Mouse (Mus musculus) mesoderm, embryonic 11.5 days (tissue): Measurements from ENCODE around the gene Slc28a1.
"Not testable (repeated sequence)": the region's sequence is repeated elsewhere in the genome, so short reads cannot be mapped to it uniquely, and the experiment has no call there.

Experiments used
- DNase-seq: peaks from one replicate; pipeline ENCODE4 v3.0.0-alpha.2; 2012; ENCODE audit warnings: low read depth, low spot score

Slc28a1 gene

GRCm38 (mm10) chr7:81124773-81125172 is 10.2 kb downstream of the Slc28a1 start:
- no peak for DNase-seq

GRCm38 (mm10) chr7:81125215-81126175 is 10.9 kb downstream of the Slc28a1 start:
- no peak for DNase-seq

- no peak for DNase-seq
These were observed 17.3 kb downstream of the Slc28a1 start for GRCm38 (mm10) chr7:81131864-81132263.

- DNase-seq, result no peak
These were observed 18.3 kb downstream of the Slc28a1 start for GRCm38 (mm10) chr7:81132851-81133279.

- DNase-seq, result no peak
These were observed 18.8 kb downstream of the Slc28a1 start for GRCm38 (mm10) chr7:81133416-81133815.

- DNase-seq, result no peak
These were observed 19.3 kb downstream of the Slc28a1 start for GRCm38 (mm10) chr7:81133941-81134340.

GRCm38 (mm10) chr7:81134614-81135067 is 20.0 kb downstream of the Slc28a1 start:
- DNase-seq, result peak; percentile 76

- no peak for DNase-seq
These were observed 22.7 kb downstream of the Slc28a1 start for GRCm38 (mm10) chr7:81137292-81137691.

- no peak for DNase-seq
These were observed 24.5 kb downstream of the Slc28a1 start for GRCm38 (mm10) chr7:81139100-81139499.

GRCm38 (mm10) chr7:81139671-81140404 is 25.2 kb downstream of the Slc28a1 start:
- DNase-seq, result no peak

- DNase-seq, result no peak
These were observed 26.9 kb downstream of the Slc28a1 start for GRCm38 (mm10) chr7:81141541-81141940.

GRCm38 (mm10) chr7:81143056-81143455 is 28.5 kb downstream of the Slc28a1 start:
- not testable (repeated sequence) for DNase-seq

GRCm38 (mm10) chr7:81149759-81150158 is 35.2 kb downstream of the Slc28a1 start:
- DNase-seq, result no peak

- no peak for DNase-seq
These were observed 36.6 kb downstream of the Slc28a1 start for GRCm38 (mm10) chr7:81151216-81151615.

GRCm38 (mm10) chr7:81152306-81152705 is 37.7 kb downstream of the Slc28a1 start:
- DNase-seq, result no peak

- DNase-seq, result no peak
These were observed 38.2 kb downstream of the Slc28a1 start for GRCm38 (mm10) chr7:81152826-81153225.

GRCm38 (mm10) chr7:81153327-81153726 is 38.7 kb downstream of the Slc28a1 start:
- DNase-seq, result no peak

GRCm38 (mm10) chr7:81154244-81154643 is 39.6 kb downstream of the Slc28a1 start:
- DNase-seq, result not testable (repeated sequence)

- DNase-seq, result peak; percentile 85
These were observed 40.4 kb downstream of the Slc28a1 start for GRCm38 (mm10) chr7:81154960-81155359.

- DNase-seq, result no peak
These were observed 44.3 kb downstream of the Slc28a1 start for GRCm38 (mm10) chr7:81158933-81159332.

- peak; percentile 47 for DNase-seq
These were observed 47.1 kb downstream of the Slc28a1 start for GRCm38 (mm10) chr7:81161666-81162065.

GRCm38 (mm10) chr7:81162345-81162744 is 47.7 kb downstream of the Slc28a1 start:
- peak; percentile 82 for DNase-seq
